Mouse (Mus musculus) stomach, embryonic 14.5 days (tissue): ENCODE data around the gene Myoz1. TPM values are rescaled to one million over a fixed set of nuclear protein-coding genes. Genes with fewer than 3 reads are reported as not detected.

Experiments used
- ATAC-seq: fragments of 200-750 bp; cut with Nextera tagmentation; 2 replicates; pipeline ENCODE4 v1.8.0; 2017; ENCODE audit warnings: low read depth, moderate TSS enrichment; ENCODE audit not compliant: insufficient number of reproducible peaks, insufficient read depth, low FRiP score
- H3K27ac ChIP-seq: fragments of 300-500 bp; sonication (generic); 2 replicates; pipeline ENCODE4 v1.5.1; 2014; ENCODE audit warnings: mild to moderate bottlenecking, low read length, moderate library complexity, mixed read lengths
- H3K27me3 ChIP-seq: fragments of 300-500 bp; sonication (generic); 2 replicates; pipeline ENCODE4 v1.6.1; 2014; ENCODE audit warnings: low read length, control low read depth, mixed read lengths; ENCODE audit not compliant: control insufficient read depth, insufficient read depth
- H3K36me3 ChIP-seq: fragments of 300-500 bp; sonication (generic); 2 replicates; pipeline ENCODE4 v1.6.1; 2014; ENCODE audit warnings: mild to moderate bottlenecking, control low read depth, low read length, moderate library complexity, mixed read lengths; ENCODE audit not compliant: control insufficient read depth, insufficient read depth
- H3K4me1 ChIP-seq: fragments of 300-500 bp; sonication (generic); 2 replicates; pipeline ENCODE4 v1.6.1; 2014; ENCODE audit warnings: low read length, control low read depth, mixed read lengths; ENCODE audit not compliant: control insufficient read depth, insufficient read depth
- H3K4me2 ChIP-seq: fragments of 300-500 bp; sonication (generic); replicated peaks from 2 replicates; pipeline ENCODE4 v1.6.1; 2014; ENCODE audit warnings: low read depth, low read length, control low read depth
- H3K4me3 ChIP-seq: fragments of 300-500 bp; sonication (generic); 2 replicates; pipeline ENCODE4 v1.5.1; 2014; ENCODE audit warnings: low read depth, low read length, control low read depth
- H3K9ac ChIP-seq: fragments of 300-500 bp; sonication (generic); replicated peaks from 2 replicates; pipeline ENCODE4 v1.6.1; 2014; ENCODE audit warnings: low read depth, mild to moderate bottlenecking, control low read depth, low read length, moderate library complexity, mixed read lengths
- H3K9me3 ChIP-seq: fragments of 300-500 bp; sonication (generic); 2 replicates; pipeline ENCODE4 v1.6.1; 2016; ENCODE audit warnings: low read depth, low read length, control low read depth; ENCODE audit not compliant: control insufficient read depth
- WGBS: fragments of 180-500 bp; shearing (Covaris S2); extraction: QIAGEN DNeasy Blood & Tissue Kit; methylation state at CpG from one replicate; pipeline ENCODE4 v1.1.7; 2014; 5-methylcytosine and 5-hydroxymethylcytosine counted together
- polyA plus RNA-seq: library from polyadenylated mRNA; unstranded; fragments of >200 nt; fragmentation: Nextera tagmentation; extraction: Ambion mirVana; gene quantifications from 2 replicates; pipeline ENCODE4 v1.2.1, GENCODE M21; 2014

Myoz1 gene
- polyA plus RNA-seq, 1 experiment from 2014 or later, result 0.29 TPM

DNA sequence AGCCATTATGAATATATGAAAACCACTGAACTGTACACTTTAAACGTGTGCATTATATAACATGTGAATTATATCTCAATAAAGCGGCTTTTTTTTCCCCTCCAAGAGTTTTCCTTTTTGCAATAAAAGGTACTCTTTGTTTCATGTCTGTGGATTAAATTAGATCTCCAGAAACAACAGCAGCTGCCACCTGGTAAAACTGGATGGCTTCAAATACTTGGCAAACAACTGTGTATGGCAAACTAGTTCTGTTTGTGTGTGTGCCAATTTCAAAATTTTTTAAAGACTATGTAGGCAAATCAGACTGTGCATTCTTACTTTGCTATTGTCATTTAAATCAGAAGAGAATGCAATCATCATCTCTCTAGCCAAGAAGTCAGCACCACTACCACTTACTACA is 34.4 kb downstream of the Myoz1 start:
- H3K27me3 ChIP-seq, result no peaks in the 10 kb centered on the region
- H3K4me2 ChIP-seq, result no peak overlapping the region
- no peaks in the 10 kb centered on the region for H3K9me3 ChIP-seq
- H3K9ac ChIP-seq, result no peak overlapping the region
- no peaks in the 10 kb centered on the region for H3K4me1 ChIP-seq
- ATAC-seq, result no peak
- no peak overlapping the region for H3K27ac ChIP-seq
- no peaks in the 10 kb centered on the region for H3K36me3 ChIP-seq
- H3K4me3 ChIP-seq, result no peak overlapping the region
- WGBS, result 88% methylated on average over 2 of the region's 2 CpGs

DNA sequence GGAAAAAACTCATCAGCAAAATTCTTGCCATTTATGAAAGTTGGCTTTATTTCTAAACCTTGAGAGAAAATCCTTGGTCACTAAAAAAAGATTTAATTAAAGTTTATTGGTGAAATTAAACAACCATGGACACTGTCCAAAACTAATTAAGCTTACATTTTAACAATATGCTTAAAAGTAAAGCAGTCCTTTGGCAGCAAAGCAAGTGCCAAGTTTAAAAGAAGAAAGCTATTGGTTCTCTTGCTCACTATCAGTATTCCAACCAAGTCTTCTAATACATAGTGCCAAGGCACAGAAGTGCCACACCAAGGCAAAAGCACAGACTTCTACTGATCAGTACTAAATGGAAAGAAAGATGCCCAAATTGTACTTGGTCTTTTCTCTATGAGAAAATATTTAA is 37.2 kb downstream of the Myoz1 start:
- Histone ChIP-seq H3K27ac (no peak overlapping the region), H3K4me1 (no peaks in the 10 kb centered on the region), H3K4me3 (no peak overlapping the region), H3K27me3 (no peaks in the 10 kb centered on the region), H3K9me3 (no peaks in the 10 kb centered on the region), H3K36me3 (no peaks in the 10 kb centered on the region), H3K4me2 (no peak overlapping the region), H3K9ac (no peak overlapping the region)
- no peak for ATAC-seq

DNA sequence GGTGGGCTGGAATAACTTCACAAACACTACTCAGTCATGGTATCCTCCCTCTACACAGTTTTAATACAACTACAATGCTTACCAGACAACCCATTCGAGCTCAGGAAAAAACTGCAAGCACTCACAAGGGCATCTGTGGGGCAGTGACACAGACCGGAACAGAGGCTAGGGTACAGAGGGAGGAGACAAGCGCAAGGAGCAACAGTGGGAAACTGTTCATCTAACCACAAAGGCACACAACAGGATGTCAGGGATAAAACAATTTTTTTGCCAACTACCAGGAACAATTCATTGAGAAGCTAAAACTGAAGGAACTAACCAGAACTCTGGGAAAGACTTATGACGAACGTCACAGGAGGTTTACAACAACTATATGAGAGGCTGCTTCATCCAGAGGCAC is 38.1 kb downstream of the Myoz1 start:
- H3K27ac ChIP-seq, result no peak overlapping the region
- no peaks in the 10 kb centered on the region for H3K9me3 ChIP-seq
- H3K4me3 ChIP-seq, result no peak overlapping the region
- no peak overlapping the region for H3K9ac ChIP-seq
- no peaks in the 10 kb centered on the region for H3K36me3 ChIP-seq
- no peaks in the 10 kb centered on the region for H3K27me3 ChIP-seq
- no peaks in the 10 kb centered on the region for H3K4me1 ChIP-seq
- no peak overlapping the region for H3K4me2 ChIP-seq
- WGBS, result 73% methylated on average over 5 of the region's 5 CpGs
- no peak for ATAC-seq

DNA sequence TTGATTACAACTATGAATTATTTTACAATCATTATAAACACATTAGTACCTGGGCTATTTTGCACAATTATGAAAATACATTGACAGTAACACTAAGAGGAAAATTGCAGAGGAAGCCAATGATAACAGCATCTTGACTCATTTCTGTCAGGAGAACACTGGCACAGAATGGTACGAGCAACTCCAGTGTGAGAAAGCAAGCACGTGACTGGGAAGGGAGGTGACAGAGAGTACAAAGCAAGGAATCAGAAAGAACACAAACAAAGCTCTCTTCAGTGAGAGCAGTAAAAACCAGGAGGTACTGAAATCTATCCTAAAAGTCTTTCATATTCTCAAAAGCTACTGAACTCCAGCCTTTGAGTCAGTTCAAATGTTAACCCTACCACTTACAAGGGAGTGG is 39.9 kb downstream of the Myoz1 start:
- Histone ChIP-seq H3K4me2 (no peak overlapping the region), H3K27me3 (no peaks in the 10 kb centered on the region), H3K4me1 (no peaks in the 10 kb centered on the region), H3K27ac (no peak overlapping the region), H3K4me3 (no peak overlapping the region), H3K9me3 (no peaks in the 10 kb centered on the region), H3K9ac (no peak overlapping the region), H3K36me3 (no peaks in the 10 kb centered on the region)
- WGBS, result 31% methylated on average over 2 of the region's 2 CpGs
- no peak for ATAC-seq

DNA sequence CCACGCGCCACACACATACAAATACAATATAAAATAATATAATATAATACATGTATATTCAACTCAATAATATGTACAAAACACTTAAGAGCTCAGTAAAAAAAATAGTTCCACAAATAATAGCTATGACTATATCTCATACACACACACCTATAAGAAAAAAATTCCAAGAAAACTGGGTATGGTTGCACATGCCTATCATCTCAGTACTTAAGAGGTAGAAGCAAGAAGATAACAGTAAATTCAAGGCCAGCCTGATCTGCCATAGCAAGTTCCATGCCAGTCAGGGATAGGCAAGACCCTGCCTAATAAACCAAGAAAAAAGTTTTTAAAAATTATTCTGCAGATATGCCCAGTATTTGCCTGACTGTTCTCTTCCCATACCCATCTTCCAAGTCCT is 41.3 kb downstream of the Myoz1 start:
- Histone ChIP-seq H3K4me2 (no peak overlapping the region), H3K9ac (no peak overlapping the region), H3K4me3 (no peak overlapping the region), H3K9me3 (no peaks in the 10 kb centered on the region), H3K4me1 (no peaks in the 10 kb centered on the region), H3K27ac (no peak overlapping the region), H3K36me3 (no peaks in the 10 kb centered on the region), H3K27me3 (no peaks in the 10 kb centered on the region)
- no peak for ATAC-seq
- WGBS, result 94% methylated on average over 2 of the region's 2 CpGs

DNA sequence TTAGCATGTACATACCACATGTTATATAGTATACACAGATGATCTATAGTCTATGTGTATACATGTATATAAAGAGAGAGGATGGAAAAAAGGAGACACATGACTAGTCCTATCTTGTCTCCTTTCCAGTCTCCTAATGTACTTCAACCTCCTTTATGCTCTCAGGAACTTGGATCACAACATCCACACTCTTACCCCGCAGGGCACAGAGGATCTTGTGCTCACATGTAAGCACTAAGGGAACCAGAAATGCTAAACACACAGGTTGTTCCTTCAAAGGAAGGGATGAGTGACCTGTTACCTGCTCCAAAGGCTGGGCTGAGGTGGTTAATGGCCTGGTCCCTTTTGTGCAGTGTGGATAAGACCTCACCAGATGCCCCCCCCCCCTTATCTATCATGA is 43.5 kb downstream of the Myoz1 start:
- no peaks in the 10 kb centered on the region for H3K4me1 ChIP-seq
- no peaks in the 10 kb centered on the region for H3K36me3 ChIP-seq
- H3K27me3 ChIP-seq, result no peaks in the 10 kb centered on the region
- H3K9ac ChIP-seq, result no peak overlapping the region
- WGBS, result 88% methylated on average over 1 of the region's 1 CpGs
- H3K4me2 ChIP-seq, result no peak overlapping the region
- H3K9me3 ChIP-seq, result no peaks in the 10 kb centered on the region
- H3K4me3 ChIP-seq, result no peak overlapping the region
- no peak overlapping the region for H3K27ac ChIP-seq
- no peak for ATAC-seq

DNA sequence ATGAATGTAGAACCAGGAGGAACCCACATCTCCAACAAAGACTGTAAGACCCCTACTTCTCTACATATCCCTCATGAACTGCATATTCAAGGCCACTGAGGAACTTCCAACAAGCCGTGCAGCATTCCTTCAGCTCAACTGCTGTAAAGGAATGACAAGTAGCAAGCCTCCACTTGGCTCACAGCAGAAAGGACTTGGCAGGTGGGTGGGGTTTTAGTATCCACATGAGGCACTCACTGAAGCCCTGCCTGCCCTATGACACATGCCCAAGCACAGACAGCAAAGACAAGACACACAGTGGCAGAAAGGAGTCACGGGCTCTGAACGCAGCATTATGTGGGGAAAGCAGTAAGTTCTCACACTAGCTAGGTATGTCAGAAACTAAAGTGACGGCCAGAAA is 46.2 kb downstream of the Myoz1 start:
- Histone ChIP-seq H3K27me3 (no peaks in the 10 kb centered on the region), H3K9ac (no peak overlapping the region), H3K9me3 (no peaks in the 10 kb centered on the region), H3K36me3 (no peaks in the 10 kb centered on the region), H3K4me2 (no peak overlapping the region), H3K27ac (0 out of 2 replicates have a peak overlapping the region, but pooled peaks have one; percentile 10), H3K4me1 (no peaks in the 10 kb centered on the region), H3K4me3 (no peak overlapping the region)
- 71% methylated on average over 4 of the region's 4 CpGs for WGBS
- ATAC-seq, result no peak; the same call in 1 of the 2 replicates

DNA sequence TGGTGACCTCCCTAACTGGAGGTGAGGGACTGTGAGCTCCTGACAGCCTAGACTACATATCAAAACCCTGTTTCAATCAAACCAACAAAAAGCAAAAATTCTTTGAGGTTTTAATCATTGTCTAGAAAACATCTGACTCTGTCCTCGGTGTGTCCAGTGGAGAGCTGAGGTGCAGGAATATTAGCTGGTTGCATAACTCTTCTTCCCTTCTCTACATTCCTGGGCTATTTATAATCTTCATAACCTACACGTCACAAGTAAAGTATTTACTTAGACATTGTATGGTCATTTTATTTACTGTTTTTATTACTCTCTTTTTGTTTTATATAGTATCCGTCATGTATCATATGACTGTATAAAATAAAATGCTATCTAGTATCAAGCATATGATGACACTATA is 46.8 kb downstream of the Myoz1 start:
- WGBS, result 72% methylated on average over 3 of the region's 3 CpGs
- Histone ChIP-seq H3K9me3 (no peaks in the 10 kb centered on the region), H3K27me3 (no peaks in the 10 kb centered on the region), H3K4me2 (no peak overlapping the region), H3K9ac (no peak overlapping the region), H3K36me3 (no peaks in the 10 kb centered on the region), H3K27ac (no peak overlapping the region), H3K4me1 (no peaks in the 10 kb centered on the region), H3K4me3 (no peak overlapping the region)
- no peak for ATAC-seq

DNA sequence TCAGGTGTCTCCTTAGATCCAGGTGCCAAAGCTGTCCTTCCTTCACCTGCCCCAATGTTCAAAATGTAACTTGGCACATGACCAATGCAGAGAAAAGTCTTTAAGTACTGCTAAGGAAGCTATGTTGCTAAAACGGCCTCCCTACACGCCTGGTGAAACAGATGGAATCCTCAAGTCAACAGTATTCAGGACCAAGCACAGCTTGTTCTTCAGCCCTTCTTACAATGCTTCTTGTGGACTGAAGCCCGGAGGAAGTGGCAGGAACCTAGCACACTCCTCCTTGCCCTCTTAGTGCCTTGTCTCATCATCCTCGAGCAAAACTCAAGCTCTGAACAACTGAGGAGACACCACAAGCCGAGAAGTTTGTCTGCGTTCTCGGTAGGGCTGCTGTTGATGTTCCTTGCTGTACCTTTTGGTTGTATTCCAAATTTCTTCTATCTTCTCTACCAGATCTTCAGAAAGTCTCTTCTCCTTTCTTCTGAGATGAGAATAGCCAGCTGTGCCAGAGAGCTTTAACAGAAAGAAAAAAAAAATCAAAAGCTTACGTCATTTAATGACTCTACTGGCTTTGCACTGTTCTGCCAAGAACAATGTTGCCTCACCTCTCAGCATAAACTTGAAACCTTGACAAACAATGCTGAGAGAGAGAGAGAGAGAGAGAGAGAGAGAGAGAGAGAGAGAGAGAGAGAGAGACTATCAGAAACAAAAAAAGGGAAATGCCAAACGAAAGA is 48.8 kb downstream of the Myoz1 start:
- Histone ChIP-seq H3K9ac (no peak overlapping the region), H3K4me1 (no peaks in the 10 kb centered on the region), H3K9me3 (no peaks in the 10 kb centered on the region), H3K4me3 (no peak overlapping the region), H3K4me2 (no peak overlapping the region), H3K27ac (no peak overlapping the region), H3K27me3 (no peaks in the 10 kb centered on the region), H3K36me3 (no peaks in the 10 kb centered on the region)
- ATAC-seq, result no peak
- 72% methylated on average over 9 of the region's 9 CpGs for WGBS
